Mouse (Mus musculus) embryonic facial prominence, embryonic 11.5 days (tissue): ENCODE data around the gene Fam184b. TPM values are rescaled to one million over a fixed set of nuclear protein-coding genes. Genes with fewer than 3 reads are reported as not detected.

Source experiments
- ATAC-seq: fragments of 200-750 bp; cut with Nextera tagmentation; replicated peaks from 2 replicates; pipeline ENCODE4 v1.8.0; 2017; ENCODE audit warnings: low read depth; ENCODE audit not compliant: insufficient number of reproducible peaks, low FRiP score, low TSS enrichment
- DNase-seq: peaks from one replicate; pipeline ENCODE4 v3.0.0-alpha.2; 2015; ENCODE audit warnings: low spot score
- H3K27ac ChIP-seq: fragments of 300-500 bp; sonication (generic); replicated peaks from 2 replicates; pipeline ENCODE4 v1.5.1; 2014; ENCODE audit warnings: mild to moderate bottlenecking, low read depth, low read length, control low read depth
- H3K27me3 ChIP-seq: fragments of 300-500 bp; sonication (generic); 2 replicates; pipeline ENCODE4 v1.6.1; 2014; ENCODE audit warnings: mild to moderate bottlenecking, low read length, moderate library complexity, mixed read lengths; ENCODE audit not compliant: control insufficient read depth, insufficient read depth
- H3K36me3 ChIP-seq: fragments of 300-500 bp; sonication (generic); replicated peaks from 2 replicates; pipeline ENCODE4 v1.6.1; 2014; ENCODE audit warnings: low read depth, mild to moderate bottlenecking, low read length, moderate library complexity, mixed read lengths; ENCODE audit not compliant: control insufficient read depth, insufficient read depth
- H3K4me1 ChIP-seq: fragments of 300-500 bp; sonication (generic); 2 replicates; pipeline ENCODE4 v1.6.1; 2014; ENCODE audit warnings: low read length, mixed read lengths; ENCODE audit not compliant: control insufficient read depth, insufficient read depth
- H3K4me2 ChIP-seq: fragments of 300-500 bp; sonication (generic); 2 replicates; pipeline ENCODE4 v1.6.1; 2014; ENCODE audit warnings: low read depth, mild to moderate bottlenecking, control low read depth, low read length, moderate library complexity
- H3K4me3 ChIP-seq: fragments of 300-500 bp; sonication (generic); 2 replicates; pipeline ENCODE4 v1.5.1; 2014; ENCODE audit warnings: low read depth, low read length, control low read depth
- H3K9ac ChIP-seq: fragments of 300-500 bp; sonication (generic); replicated peaks from 2 replicates; pipeline ENCODE4 v1.6.1; 2014; ENCODE audit warnings: mild to moderate bottlenecking, control low read depth, low read length
- H3K9me3 ChIP-seq: fragments of 300-500 bp; sonication (generic); replicated peaks from 2 replicates; pipeline ENCODE4 v1.6.1; 2016; ENCODE audit warnings: mild to moderate bottlenecking, low read length, inconsistent platforms, mixed read lengths; ENCODE audit not compliant: control insufficient read depth
- WGBS: fragments of 180-500 bp; shearing (Covaris S2); extraction: QIAGEN DNeasy Blood & Tissue Kit; methylation state at CpG from one replicate; pipeline ENCODE4 v1.1.7; 2014; 5-methylcytosine and 5-hydroxymethylcytosine counted together
- polyA plus RNA-seq: library from polyadenylated mRNA; unstranded; fragments of >200 nt; fragmentation: Nextera tagmentation; extraction: Ambion mirVana; gene quantifications from 2 replicates; pipeline ENCODE4 v1.2.1, GENCODE M21; 2014

Fam184b gene
- polyA plus RNA-seq, 1 experiment from 2014 or later: 0.73 TPM

DNA sequence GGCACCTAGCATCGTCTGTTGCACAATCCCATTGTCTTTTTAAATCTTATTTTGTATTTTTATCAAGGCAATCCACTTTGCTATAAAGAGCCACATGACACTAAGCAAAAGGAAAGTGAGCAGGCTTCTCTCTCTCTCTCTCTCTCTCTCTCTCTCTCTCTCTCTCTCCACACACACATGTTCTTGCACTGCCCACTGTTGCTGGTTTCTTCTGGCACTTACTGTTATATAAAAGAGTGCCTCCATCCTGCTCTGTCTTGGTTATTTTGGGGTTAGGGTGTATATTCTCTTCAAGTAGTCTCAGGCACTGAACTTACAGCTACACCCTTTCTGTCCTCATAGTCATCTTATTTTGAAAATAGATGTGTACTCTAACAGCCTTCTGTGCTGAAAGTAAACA lies 89.8 kb downstream of the Fam184b start:
- 96% methylated on average over 1 of the region's 1 CpGs for WGBS
- ATAC-seq: no peak
- no peaks in the 10 kb centered on the region for H3K27me3 ChIP-seq

GRCm38 (mm10) chr5:45543374-45543773 lies 96.0 kb downstream of the Fam184b start:
- H3K4me2 ChIP-seq: no peak overlapping the region
- no peaks in the 10 kb centered on the region for H3K36me3 ChIP-seq
- DNase-seq (peak; percentile 34), ATAC-seq (no peak)
- H3K9ac ChIP-seq: no peak overlapping the region
- 39% methylated on average over 5 of the region's 5 CpGs for WGBS
- H3K4me1 ChIP-seq: no peaks in the 10 kb centered on the region
- no peak overlapping the region for H3K4me3 ChIP-seq
- no peaks in the 10 kb centered on the region for H3K9me3 ChIP-seq
- H3K27me3 ChIP-seq: no peaks in the 10 kb centered on the region
- H3K27ac ChIP-seq: no peak overlapping the region

More for the DNA sequence above, 89.8 kb downstream of the Fam184b start:
- no peak for DNase-seq
- no peak overlapping the region for H3K4me2 ChIP-seq
- no peak overlapping the region for H3K4me3 ChIP-seq
- no peaks in the 10 kb centered on the region for H3K4me1 ChIP-seq
- H3K36me3 ChIP-seq: no peaks in the 10 kb centered on the region
- no peaks in the 10 kb centered on the region for H3K9me3 ChIP-seq
- no peak overlapping the region for H3K9ac ChIP-seq
- H3K27ac ChIP-seq: no peak overlapping the region

- Histone ChIP-seq H3K36me3 (no peaks in the 10 kb centered on the region), H3K9ac (no peak overlapping the region), H3K4me1 (no peaks in the 10 kb centered on the region), H3K27ac (no peak overlapping the region), H3K9me3 (no peaks in the 10 kb centered on the region), H3K4me3 (no peak overlapping the region), H3K4me2 (no peak overlapping the region), H3K27me3 (no peaks in the 10 kb centered on the region)
- DNase-seq (no peak), ATAC-seq (no peak)
- 54% methylated on average over 10 of the region's 10 CpGs for WGBS
Observed at GRCm38 (mm10) chr5:45539502-45539901, 99.9 kb downstream of the Fam184b start.

- no peak overlapping the region for H3K27ac ChIP-seq
- no peak overlapping the region for H3K4me2 ChIP-seq
- ATAC-seq: no peak
- H3K4me3 ChIP-seq: no peak overlapping the region
- H3K4me1 ChIP-seq: no peaks in the 10 kb centered on the region
- H3K9me3 ChIP-seq: no peaks in the 10 kb centered on the region
- no peaks in the 10 kb centered on the region for H3K27me3 ChIP-seq
- no peaks in the 10 kb centered on the region for H3K36me3 ChIP-seq
- no peak for DNase-seq
- no peak overlapping the region for H3K9ac ChIP-seq
- 63% methylated on average over 4 of the region's 4 CpGs for WGBS
Observed at GRCm38 (mm10) chr5:45535177-45535576, 104.2 kb downstream of the Fam184b start.

DNA sequence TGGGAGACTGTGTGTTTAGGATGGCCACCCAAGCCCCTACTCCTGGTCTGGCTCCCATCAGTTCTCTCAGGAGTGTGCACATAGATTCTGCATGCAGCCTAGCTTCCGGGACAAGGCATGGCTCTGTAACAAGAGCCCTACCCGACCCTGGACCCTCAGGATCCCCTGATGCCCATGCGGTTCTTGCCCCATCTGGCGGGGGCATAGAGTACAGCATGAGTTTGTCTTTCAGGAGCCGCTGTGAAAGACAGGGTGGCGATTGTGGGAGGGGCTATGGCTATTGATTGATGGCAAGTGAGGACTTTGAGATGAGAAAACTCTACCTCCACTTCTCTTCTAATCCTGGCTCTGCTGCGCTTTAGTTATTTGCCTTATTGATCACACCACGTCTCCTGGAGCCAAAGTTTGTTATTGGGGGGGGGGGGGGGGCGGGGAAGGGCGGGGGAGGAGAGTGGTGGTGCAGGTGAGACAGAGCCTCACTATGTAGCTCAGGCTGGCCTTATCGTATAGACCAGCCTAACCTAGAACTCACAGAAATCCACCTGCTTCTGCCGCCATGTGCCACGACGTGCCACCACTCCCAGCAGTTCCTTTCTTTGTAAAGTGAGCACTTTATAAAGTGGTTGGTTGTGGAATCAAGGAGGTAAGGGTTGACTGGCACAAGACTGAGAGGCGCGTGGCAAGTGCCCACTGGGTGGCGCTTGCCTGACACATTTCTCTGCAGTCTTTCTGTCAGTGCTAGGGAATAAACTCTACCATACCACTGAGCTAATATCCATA lies 104.9 kb downstream of the Fam184b start:
- Histone ChIP-seq H3K4me3 (no peak overlapping the region), H3K27ac (no peak overlapping the region), H3K4me2 (no peak overlapping the region), H3K36me3 (no peaks in the 10 kb centered on the region), H3K4me1 (no peaks in the 10 kb centered on the region), H3K27me3 (no peaks in the 10 kb centered on the region), H3K9ac (0 out of 2 replicates have a peak overlapping the region, but pooled peaks have one; percentile 11), H3K9me3 (no peaks in the 10 kb centered on the region)
- DNase-seq: peak; percentile 71
- 6% methylated on average over 15 of the region's 17 CpGs for WGBS
- ATAC-seq: peak; percentile 82

DNA sequence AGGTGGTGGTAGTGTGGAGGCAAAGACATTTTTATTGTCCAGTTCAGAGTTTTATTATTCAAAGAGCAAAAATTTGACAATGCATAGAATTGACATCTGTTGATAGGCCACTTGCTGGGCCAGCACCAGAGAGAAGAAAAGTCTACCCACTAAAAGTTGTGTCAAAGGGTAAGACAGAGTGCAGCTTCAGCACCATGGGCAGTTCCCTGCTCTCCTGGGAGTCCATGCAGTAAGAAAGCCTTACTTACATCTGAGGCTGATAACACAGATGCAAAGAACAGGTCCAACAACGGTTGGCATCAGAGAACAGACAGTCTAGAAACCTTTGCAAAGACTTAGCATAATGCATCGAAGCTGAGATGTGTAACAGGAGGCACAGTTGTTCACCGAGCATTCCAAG lies 109.7 kb downstream of the Fam184b start:
- no peak overlapping the region for H3K9ac ChIP-seq
- no peaks in the 10 kb centered on the region for H3K27me3 ChIP-seq
- no peak overlapping the region for H3K4me2 ChIP-seq
- DNase-seq (peak; percentile 68), ATAC-seq (no peak)
- 96% methylated on average over 3 of the region's 3 CpGs for WGBS
- no peak overlapping the region for H3K27ac ChIP-seq
- H3K4me3 ChIP-seq: no peak overlapping the region
- no peaks in the 10 kb centered on the region for H3K9me3 ChIP-seq
- H3K4me1 ChIP-seq: no peaks in the 10 kb centered on the region
- peaks cover 7% of the 10 kb centered on the region for H3K36me3 ChIP-seq

- no peak overlapping the region for H3K4me2 ChIP-seq
- H3K4me3 ChIP-seq: no peak overlapping the region
Observed at GRCm38 (mm10) chr5:45526338-45526737, 113.1 kb downstream of the Fam184b start.

GRCm38 (mm10) chr5:45525101-45525500 lies 114.3 kb downstream of the Fam184b start:
- 92% methylated on average over 10 of the region's 10 CpGs for WGBS
- H3K36me3 ChIP-seq: peaks cover 7% of the 10 kb centered on the region
- no peaks in the 10 kb centered on the region for H3K27me3 ChIP-seq

More at GRCm38 (mm10) chr5:45526338-45526737, 113.1 kb downstream of the Fam184b start:
- Histone ChIP-seq H3K9me3 (no peaks in the 10 kb centered on the region), H3K4me1 (no peaks in the 10 kb centered on the region), H3K27me3 (no peaks in the 10 kb centered on the region), H3K9ac (no peak overlapping the region), H3K36me3 (peaks cover 7% of the 10 kb centered on the region), H3K27ac (no peak overlapping the region)
- WGBS: 94% methylated on average over 4 of the region's 4 CpGs
- DNase-seq (no peak), ATAC-seq (no peak)

More at GRCm38 (mm10) chr5:45525101-45525500, 114.3 kb downstream of the Fam184b start:
- no peak overlapping the region for H3K27ac ChIP-seq
- ATAC-seq (no peak), DNase-seq (no peak)
- H3K4me3 ChIP-seq: no peak overlapping the region
- no peaks in the 10 kb centered on the region; the same call in 1 of the 2 replicates for H3K4me1 ChIP-seq
- no peak overlapping the region for H3K9ac ChIP-seq
- H3K4me2 ChIP-seq: no peak overlapping the region
- no peaks in the 10 kb centered on the region for H3K9me3 ChIP-seq
